Mouse (Mus musculus): Measurements from ENCODE around the gene 4931408C20Rik.

Gene 4931408C20Rik

DNA sequence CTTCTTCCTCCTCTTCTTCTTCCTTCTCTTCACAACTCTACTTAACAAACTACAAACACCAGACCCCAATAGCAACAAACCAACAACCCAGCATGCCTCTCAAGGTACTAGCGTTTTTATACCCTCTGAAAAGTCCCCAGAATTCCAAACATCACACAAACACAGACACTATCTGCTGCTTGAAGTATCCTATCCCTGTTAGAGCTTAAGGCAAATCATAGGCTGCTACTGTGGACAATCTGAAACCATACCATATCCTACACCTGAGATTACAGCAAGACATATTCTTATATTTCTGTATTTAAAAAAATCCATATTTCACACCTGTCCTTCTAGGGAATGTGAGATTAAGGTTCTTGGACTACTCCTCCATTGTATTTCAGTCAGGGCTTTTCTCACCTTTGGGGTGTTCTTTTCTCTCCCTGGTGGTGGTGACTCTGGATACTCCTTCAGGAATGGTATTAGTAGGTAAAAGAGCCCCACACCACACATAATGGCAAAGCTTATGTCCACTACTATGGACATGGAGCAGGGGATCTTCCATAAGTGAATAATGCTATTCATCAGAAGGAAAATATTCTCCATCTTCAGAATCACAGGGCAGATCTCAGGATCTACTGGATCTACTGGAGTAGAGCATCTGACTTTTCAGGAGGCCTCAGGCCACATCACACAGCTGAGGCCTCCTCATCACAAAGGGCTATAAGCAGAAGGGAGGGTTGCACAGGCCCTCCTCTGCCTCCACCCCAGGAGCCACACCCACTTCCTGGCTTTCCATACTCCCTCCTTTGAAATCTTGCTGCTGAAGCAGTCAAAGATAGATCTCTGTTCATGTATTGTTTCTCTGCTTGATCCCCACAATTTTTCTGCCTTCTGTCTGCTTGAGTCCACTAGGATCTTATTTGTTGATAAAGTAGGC is at the start of gene 4931408C20Rik:
Gene 4931408C20Rik, minus strand, starts transcription at position 619 of the 919 bp plus-strand sequence.
- DNase-seq (ENCODE audit: low spot score in 2 of 2): peak in 1 of 2 experiments; percentile 4

DNA sequence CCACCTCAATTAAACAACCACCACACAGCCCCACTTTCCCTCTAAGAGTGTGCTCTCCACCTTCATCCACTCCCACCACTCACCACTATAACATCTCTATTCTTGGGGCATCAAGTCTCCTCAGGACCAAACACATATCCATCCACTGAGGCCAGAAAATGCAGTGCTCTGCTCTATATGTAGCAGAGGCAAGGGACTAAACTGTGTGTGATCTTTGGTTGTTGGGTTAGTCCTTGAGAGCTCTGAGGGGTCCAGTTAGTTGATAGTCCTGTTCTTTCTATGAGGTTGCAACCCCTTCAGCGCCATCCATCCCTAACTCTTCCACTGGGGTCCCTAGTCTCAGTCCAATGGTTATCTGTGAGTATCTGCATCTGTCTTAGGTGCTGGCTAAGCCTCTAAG is 666 bp upstream of the 4931408C20Rik start:
- no peak for DNase-seq (ENCODE audit: low spot score in 2 of 2)

DNA sequence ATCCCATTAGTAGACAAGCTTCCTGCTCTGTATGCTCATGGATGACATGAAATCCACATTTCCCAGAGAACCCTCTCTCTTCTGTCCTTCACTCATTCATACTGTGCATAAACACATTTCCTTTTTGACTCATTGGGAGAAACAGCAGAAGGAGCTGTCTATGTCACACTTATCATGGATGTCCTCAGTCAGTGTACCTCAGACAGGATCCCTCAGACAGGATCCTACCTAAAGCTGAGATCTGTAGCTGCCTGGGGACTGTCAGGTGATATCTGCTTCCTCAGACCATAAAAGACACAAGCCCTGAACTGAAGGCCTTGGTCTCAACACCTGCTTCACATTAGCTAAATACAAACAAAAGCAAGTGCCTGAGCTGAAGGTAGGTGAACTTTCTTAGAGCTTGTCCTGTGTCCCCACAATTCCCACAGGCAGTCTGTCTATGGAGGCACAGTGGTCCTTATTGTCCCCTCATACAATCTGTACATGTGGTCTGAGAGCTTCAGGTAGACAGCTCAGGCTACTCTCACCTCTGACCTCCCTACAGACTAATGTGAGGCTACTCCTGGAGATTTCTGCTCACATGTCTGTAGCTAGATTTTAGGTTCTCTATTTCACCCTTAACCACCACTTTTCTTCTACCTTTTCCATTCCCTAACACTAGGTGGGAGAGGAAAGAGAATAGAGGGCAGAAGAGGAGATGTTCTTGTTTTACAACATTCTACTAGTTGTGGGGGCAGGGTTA is 1.1 kb downstream of the 4931408C20Rik start:
- DNase-seq (ENCODE audit: low spot score in 2 of 2): no peak

DNA sequence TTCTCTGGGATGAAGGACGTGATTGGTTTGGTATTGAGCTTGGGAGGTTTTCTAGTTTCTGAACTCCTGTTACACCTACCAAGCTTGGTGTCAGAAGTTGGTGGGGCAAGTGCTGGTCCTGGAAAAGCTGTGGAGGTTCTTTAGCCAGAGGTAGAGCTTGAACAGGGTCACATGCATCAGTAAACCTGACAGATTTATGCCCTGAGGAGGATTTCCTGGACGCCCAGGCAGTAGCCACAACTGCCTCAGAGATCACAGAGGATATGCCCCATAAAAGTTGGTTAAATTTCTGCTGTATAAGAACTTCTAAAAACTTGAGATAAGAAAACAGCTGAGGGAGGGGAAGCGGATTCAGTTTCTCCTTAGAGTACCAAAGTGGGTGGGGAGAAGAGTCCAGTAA is 1.9 kb downstream of the 4931408C20Rik start:
- DNase-seq (ENCODE audit: low spot score in 2 of 2): no peak

DNA sequence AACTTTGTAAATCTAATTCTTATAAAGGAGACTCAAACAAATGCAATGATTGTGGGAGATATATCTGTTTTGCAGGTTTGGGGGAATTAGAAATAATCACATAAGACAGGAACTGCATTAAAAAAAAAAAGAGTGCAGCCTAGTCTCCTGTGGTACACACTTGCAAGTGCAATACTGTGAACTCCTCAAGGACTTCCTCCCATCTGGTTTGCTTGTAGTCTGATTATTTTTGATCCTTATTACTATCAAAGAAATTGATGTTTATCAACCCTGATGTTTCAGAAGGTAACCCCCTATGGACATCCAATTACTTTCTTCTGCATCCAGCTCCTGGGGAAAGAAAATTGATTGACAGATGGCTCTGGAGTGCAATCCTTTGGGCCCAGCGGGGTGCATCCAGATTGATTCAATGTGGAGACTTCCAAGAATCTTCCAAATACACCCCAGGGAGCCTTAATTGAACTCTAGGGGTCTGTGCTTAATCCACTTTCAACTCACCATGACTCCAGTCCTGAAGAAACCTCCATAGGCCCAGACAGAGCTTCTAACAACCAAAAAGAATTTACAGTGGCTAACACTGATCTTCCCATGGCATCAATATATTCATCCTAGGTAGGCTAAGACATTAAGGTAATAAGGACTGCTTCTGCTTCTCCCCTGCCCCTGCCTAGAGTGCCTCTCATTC is 37.4 kb downstream of the 4931408C20Rik start:
- no peak for DNase-seq (ENCODE audit: low spot score in 2 of 2)

DNA sequence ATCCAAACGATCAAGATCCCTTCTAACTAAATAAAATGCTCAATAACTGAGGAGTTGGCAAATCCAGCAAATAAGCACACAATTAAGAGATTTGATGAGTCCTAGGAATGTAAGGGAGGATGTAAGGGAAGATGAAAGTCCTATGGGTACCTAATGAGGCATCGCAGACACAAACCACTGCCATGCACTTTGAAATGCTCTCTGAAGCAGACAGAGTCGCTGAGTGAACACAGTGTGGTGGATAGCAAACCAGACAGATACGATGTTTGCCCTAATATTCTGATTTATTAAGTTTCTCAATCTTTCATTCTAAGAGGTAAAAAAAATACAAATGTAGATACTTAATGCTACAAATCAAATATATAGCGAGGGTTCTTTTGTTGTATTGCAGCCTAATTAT is 51.2 kb downstream of the 4931408C20Rik start:
- DNase-seq (ENCODE audit: low spot score in 2 of 2): no peak

All from natural killer cell, adult 2 months (primary cell).